Mouse (Mus musculus): Measurements from ENCODE around the gene Gpr150. TPM values are rescaled to one million over a fixed set of nuclear protein-coding genes. Genes with fewer than 3 reads are reported as not detected.

Gpr150 gene
- polyA plus RNA-seq (2015; fragmentation: Nextera tagmentation; extraction: Ambion mirVana), result 6.0 and 6.7 TPM in 2 replicates

DNA sequence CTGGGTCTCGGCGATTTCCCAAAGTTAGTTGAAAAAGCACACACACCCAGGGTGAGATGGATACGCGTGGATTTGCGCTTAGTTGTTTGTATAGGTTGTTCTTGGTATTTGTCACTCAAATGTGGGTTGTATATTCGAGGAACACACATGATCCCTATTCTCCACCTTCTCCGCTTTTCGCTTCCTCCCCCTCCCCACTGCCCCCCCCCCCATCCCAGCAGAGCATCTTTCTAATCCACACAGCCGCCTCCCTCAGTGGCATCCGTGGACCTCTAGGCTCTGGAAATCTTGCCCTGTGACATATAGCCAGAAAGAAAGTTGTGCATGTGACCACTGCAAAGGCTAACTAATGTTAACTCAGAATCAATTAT lies at the start of gene Gpr150:
Gpr150 (minus strand) TSS at position 101 of the 371 bp plus-strand sequence.

DNA sequence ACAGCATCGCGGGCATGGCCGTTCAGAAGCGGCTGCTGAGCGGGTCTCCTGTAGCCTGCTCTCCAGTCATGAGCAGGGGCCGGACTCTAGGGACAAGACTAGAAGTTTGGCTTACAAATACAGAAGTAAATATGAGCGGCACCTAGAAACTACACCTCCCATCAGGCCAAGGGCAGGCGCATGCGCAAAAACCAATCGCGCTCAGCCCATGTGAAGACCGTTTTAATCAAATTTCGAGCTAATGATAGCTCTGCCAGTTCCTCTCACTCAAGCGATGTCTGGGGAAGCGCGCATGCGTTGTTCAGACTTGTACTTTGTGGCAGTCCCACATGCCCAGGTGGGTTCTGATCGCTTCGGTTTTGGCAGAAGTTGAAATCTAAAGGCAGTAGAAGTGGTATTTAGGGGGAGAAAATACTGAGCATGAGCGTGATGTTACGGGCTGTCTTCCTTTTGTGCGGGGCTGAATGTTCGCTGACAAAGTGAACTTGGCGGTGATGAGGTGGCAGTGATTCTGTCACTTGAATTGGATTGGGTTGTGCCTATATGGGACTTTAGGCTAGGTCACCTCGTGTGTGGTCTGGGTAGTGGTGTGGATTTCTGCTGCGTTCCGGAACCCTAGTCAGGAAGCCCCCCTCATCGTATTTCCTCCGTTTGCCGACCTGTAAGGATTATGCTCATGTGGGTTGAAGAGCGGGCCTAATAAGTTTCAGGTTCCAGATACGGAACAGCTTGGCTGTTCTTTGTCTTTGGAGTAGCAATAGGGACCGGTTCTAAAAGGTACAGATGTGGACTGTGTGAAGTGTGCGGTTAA lies 41.9 kb upstream of the Gpr150 start, which contains the start of the genes Arsk and Ttc37:
Arsk (minus strand) TSS at position 168 of the 811 bp plus-strand sequence.
Ttc37 (plus strand) TSS at position 242 of the 811 bp plus-strand sequence.

DNA sequence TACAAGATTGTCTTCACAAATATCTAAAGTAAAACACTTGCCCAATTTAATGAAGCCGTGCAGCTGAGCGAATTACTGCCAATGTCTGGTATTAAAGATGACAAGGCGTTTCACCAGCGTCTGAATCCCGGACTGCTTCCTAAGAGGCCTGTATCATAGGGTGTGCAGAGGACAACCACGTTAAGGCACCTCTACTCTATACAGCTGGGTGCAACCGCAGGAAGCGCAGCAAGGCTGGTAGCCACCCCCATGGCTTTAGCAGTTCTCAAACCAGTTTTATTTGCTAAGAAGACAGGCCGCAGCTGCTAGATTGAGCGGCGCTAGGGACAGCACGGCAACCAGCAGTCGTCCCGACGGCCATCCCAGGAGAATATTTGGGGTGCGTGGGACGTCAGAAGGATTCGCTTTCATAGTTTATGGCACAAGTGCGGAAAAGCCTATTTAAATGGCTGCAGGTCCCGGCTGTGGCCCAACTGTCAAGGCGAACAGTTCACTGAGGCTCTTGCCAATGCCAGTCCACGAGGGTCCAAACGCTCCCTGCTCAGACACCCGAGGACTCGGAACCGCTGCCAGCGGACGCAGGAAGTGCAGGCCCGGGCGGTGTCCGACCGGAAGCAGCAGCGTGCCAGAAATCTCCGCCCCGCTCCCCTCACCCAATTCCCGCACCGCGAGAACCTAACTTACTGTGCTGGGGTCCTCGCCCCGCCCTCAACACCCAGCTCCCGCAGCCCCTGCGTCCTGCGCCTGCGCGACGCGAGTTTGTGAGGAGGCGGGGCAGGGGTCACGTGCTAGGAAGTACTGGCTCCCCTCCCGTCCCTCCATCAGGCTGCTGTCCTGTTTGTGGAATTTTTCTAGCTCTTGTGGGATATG lies 38.6 kb downstream of the Gpr150 start, which contains the start of gene Rfesd:
Rfesd (minus strand) TSS at position 746 of the 870 bp plus-strand sequence.

Other genes starting within 250 kb of the Gpr150 start
- 122 and 132 TPM in 2 replicates for gene Glrx, start 217.1 kb downstream of the Gpr150 start, polyA plus RNA-seq (2015; fragmentation: Nextera tagmentation; extraction: Ambion mirVana)
- gene Rhobtb3, start 113.1 kb downstream of the Gpr150 start, polyA plus RNA-seq (2015; fragmentation: Nextera tagmentation; extraction: Ambion mirVana), result 14.5 and 15.1 TPM in 2 replicates
- gene Spata9, start 89.8 kb downstream of the Gpr150 start, polyA plus RNA-seq (2015; fragmentation: Nextera tagmentation; extraction: Ambion mirVana), result 2.0 and 2.2 TPM in 2 replicates
- 21.0 and 26.3 TPM in 2 replicates for gene Rfesd, start 38.3 kb downstream of the Gpr150 start, polyA plus RNA-seq (2015; fragmentation: Nextera tagmentation; extraction: Ambion mirVana)
- 5.8 and 6.5 TPM in 2 replicates for gene Arsk, start 41.7 kb upstream of the Gpr150 start, polyA plus RNA-seq (2015; fragmentation: Nextera tagmentation; extraction: Ambion mirVana)
- 7.3 and 7.7 TPM in 2 replicates for gene Ttc37, start 41.7 kb upstream of the Gpr150 start, polyA plus RNA-seq (2015; fragmentation: Nextera tagmentation; extraction: Ambion mirVana)
- 0.17 and 0.22 TPM in 2 replicates for gene Fam81b, start 248.1 kb upstream of the Gpr150 start, polyA plus RNA-seq (2015; fragmentation: Nextera tagmentation; extraction: Ambion mirVana)